Mouse (Mus musculus) MEL (cell line): ENCODE measurements around the gene Ubap2l.

Experiments used
- CTCF ChIP-seq, 3 experiments: IDR thresholded peaks in 2 of 3; conservative IDR thresholded peaks in 1 of 3; 2 replicates each; pipeline ENCODE4 v1.5.1; 2011 to 2012; ENCODE audit warnings: low read length in 3 of 3, low read depth in 2 of 3, mild to moderate bottlenecking in 2 of 3, improper control_type of control experiment in 1 of 3, inconsistent platforms in 1 of 3, mixed read lengths in 1 of 3, moderate library complexity in 1 of 3; ENCODE audit not compliant: control insufficient read depth in 1 of 3, insufficient read depth in 1 of 3, poor library complexity in 1 of 3, severe bottlenecking in 1 of 3
- ELF1 ChIP-seq: IDR thresholded peaks from 2 replicates; pipeline ENCODE4 v1.6.1; 2014; ENCODE audit warnings: low read depth, mild to moderate bottlenecking, inconsistent platforms, low read length, improper control_type of control experiment, moderate library complexity
- EP300 ChIP-seq, 2 experiments: IDR thresholded peaks; 2 replicates each; pipeline ENCODE4 v1.6.1; 2011; ENCODE audit warnings: improper control_type of control experiment in 2 of 2, low read length in 2 of 2, low read depth in 1 of 2, mild to moderate bottlenecking in 1 of 2
- ETS1 ChIP-seq: IDR thresholded peaks from 2 replicates; pipeline ENCODE4 v1.6.1; 2012; ENCODE audit warnings: low read depth, mild to moderate bottlenecking, inconsistent platforms, low read length, improper control_type of control experiment, moderate library complexity
- MAFK ChIP-seq: IDR thresholded peaks from 2 replicates; pipeline ENCODE4 v1.6.1; 2011; ENCODE audit warnings: low read depth, mild to moderate bottlenecking, low read length, improper control_type of control experiment, borderline replicate concordance
- POLR2A ChIP-seq, 2 experiments: IDR thresholded peaks; 2 replicates each; pipeline ENCODE4 v1.6.1; 2011 to 2012; ENCODE audit warnings: low read length in 2 of 2, mild to moderate bottlenecking in 2 of 2, control low read depth in 1 of 2, improper control_type of control experiment in 1 of 2, low read depth in 1 of 2, moderate library complexity in 1 of 2; ENCODE audit not compliant: control insufficient read depth in 1 of 2, insufficient read depth in 1 of 2, poor library complexity in 1 of 2
- POLR2AphosphoS2 ChIP-seq: IDR thresholded peaks from 2 replicates; pipeline ENCODE4 v1.6.1; 2011; ENCODE audit warnings: low read length, improper control_type of control experiment
- TBP ChIP-seq: IDR thresholded peaks from 2 replicates; pipeline ENCODE4 v1.8.0; 2011; ENCODE audit warnings: low read depth, low read length, improper control_type of control experiment
- TCF12 ChIP-seq: IDR thresholded peaks from 2 replicates; pipeline ENCODE4 v1.6.1; 2014; ENCODE audit warnings: low read depth, mild to moderate bottlenecking, inconsistent platforms, low read length, improper control_type of control experiment, moderate library complexity
- ZKSCAN1 ChIP-seq: IDR thresholded peaks from 2 replicates; pipeline ENCODE4 v1.6.1; 2012; ENCODE audit warnings: low read depth, mild to moderate bottlenecking, inconsistent platforms, low read length, improper control_type of control experiment, moderate library complexity
- ZNF384 ChIP-seq: IDR thresholded peaks from 2 replicates; pipeline ENCODE4 v1.6.1; 2012; ENCODE audit warnings: low read depth, mild to moderate bottlenecking, inconsistent platforms, low read length, improper control_type of control experiment

- TF ChIP-seq TCF12: peak; percentile 17; the same call in 1 of the 2 replicates
- TF ChIP-seq EP300 (IDR thresholded peaks at IDR 0.05; ENCODE audit: low read depth in 1 of 2, low read length in 2 of 2): peak; percentile 41 to 58; a peak in 3 of 4 replicates
- TF ChIP-seq TBP: no peak
- no peak for TF ChIP-seq ZKSCAN1
- no peak for TF ChIP-seq MAFK
- no peak for TF ChIP-seq CTCF (IDR thresholded peaks at IDR 0.05 in 2 of 3, conservative IDR thresholded peaks at IDR 0.05 in 1 of 3; ENCODE audit: control insufficient read depth in 1 of 3, insufficient read depth in 1 of 3, low read depth in 2 of 3, low read length in 3 of 3, poor library complexity in 1 of 3, severe bottlenecking in 1 of 3)
- no peak for TF ChIP-seq ZNF384
- TF ChIP-seq POLR2A (IDR thresholded peaks at IDR 0.05; ENCODE audit: control insufficient read depth in 1 of 2, insufficient read depth in 1 of 2, low read depth in 1 of 2, low read length in 2 of 2, poor library complexity in 1 of 2): no peak
- TF ChIP-seq POLR2AphosphoS2: no peak
- TF ChIP-seq ETS1: no peak
- no peak for TF ChIP-seq ELF1
Observed at GRCm38 (mm10) chr3:90094453-90094852, 42.0 kb upstream of the Ubap2l start.
